Mouse (Mus musculus) CH12.LX (cell line): ENCODE measurements around the gene 1700028J19Rik.

ENCODE experiments used
- CHD1 ChIP-seq: IDR thresholded peaks from 2 replicates; pipeline ENCODE4 v1.6.1; 2012; ENCODE audit warnings: low read depth, low read length, improper control_type of control experiment, inconsistent platforms
- CTCF ChIP-seq, 2 experiments: IDR thresholded peaks in 1 of 2; conservative IDR thresholded peaks in 1 of 2; 2 replicates each; pipeline ENCODE4 v1.5.1; 2011 to 2012; ENCODE audit warnings: low read depth in 2 of 2, low read length in 2 of 2, improper control_type of control experiment in 1 of 2, inconsistent platforms in 1 of 2, mild to moderate bottlenecking in 1 of 2, moderate library complexity in 1 of 2
- EP300 ChIP-seq: IDR thresholded peaks from 2 replicates; pipeline ENCODE4 v1.6.1; 2011; ENCODE audit warnings: low read length, improper control_type of control experiment
- KAT2A ChIP-seq: IDR thresholded peaks from 2 replicates; pipeline ENCODE4 v1.6.1; 2012; ENCODE audit warnings: low read length, improper control_type of control experiment, inconsistent platforms; ENCODE audit not compliant: insufficient replicate concordance
- POLR2A ChIP-seq: IDR thresholded peaks from 2 replicates; pipeline ENCODE4 v1.6.1; 2011; ENCODE audit warnings: low read depth, mild to moderate bottlenecking, improper control_type of control experiment, low read length
- ZKSCAN1 ChIP-seq: IDR thresholded peaks from 2 replicates; pipeline ENCODE4 v1.6.1; 2012; ENCODE audit warnings: low read depth, inconsistent platforms, low read length, improper control_type of control experiment, borderline replicate concordance

DNA sequence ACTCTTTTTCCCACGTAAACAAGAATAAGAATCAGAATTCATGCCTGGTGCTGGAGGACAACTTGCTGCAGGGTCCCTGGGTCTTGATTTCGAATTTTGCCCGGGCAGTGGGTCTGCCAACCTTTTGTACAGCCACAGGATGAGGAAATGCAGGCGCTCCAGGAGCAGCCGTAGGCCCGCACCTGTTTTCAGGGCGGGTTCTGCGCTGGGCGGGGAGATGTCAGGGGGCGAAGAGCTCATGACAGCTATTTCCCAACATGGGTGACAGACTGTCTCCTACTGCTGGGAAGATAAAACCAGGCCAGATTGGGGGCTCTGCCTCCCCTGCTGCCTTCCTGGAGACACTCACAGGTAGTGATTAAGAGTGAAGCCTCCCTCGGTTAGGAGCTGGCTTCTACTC lies 27.6 kb upstream of the 1700028J19Rik start:
- TF ChIP-seq CTCF (conservative IDR thresholded peaks at IDR 0.05 in 1 of 2, IDR thresholded peaks at IDR 0.05 in 1 of 2; ENCODE audit: low read depth in 2 of 2, low read length in 2 of 2): no peak
- no peak for TF ChIP-seq CHD1
- TF ChIP-seq EP300: no peak
- TF ChIP-seq POLR2A: no peak
- no peak for TF ChIP-seq KAT2A
- TF ChIP-seq ZKSCAN1: no peak
